Mouse (Mus musculus) cerebellum, postnatal 36 days (tissue): Measurements from ENCODE around the gene Syk.

Source experiments
- DNase-seq, 2 experiments: peaks; one replicate each; pipeline ENCODE4 v3.0.0; 2021 to 2022; ENCODE audit warnings: mixed read lengths in 2 of 2

Gene Syk

DNA sequence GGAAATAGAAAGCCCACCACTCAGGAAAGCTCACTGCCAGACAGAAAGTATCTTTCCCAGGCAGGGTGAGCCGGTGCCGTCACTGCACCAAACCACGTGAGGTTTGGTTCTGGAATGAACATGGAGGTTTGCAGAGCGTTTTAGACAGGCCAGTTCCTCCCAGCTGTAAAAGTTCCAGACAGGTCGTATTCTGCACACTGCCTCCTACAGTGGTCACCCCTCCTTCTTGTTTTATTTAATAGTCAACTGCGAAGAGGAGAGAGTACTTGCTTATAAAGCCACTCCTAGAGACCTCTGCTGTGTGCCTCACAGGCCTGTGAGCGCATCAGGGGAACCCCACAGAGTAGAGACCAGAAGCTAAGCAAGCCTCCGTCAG lies 69.3 kb downstream of the Syk start:
- DNase-seq = no peak

DNA sequence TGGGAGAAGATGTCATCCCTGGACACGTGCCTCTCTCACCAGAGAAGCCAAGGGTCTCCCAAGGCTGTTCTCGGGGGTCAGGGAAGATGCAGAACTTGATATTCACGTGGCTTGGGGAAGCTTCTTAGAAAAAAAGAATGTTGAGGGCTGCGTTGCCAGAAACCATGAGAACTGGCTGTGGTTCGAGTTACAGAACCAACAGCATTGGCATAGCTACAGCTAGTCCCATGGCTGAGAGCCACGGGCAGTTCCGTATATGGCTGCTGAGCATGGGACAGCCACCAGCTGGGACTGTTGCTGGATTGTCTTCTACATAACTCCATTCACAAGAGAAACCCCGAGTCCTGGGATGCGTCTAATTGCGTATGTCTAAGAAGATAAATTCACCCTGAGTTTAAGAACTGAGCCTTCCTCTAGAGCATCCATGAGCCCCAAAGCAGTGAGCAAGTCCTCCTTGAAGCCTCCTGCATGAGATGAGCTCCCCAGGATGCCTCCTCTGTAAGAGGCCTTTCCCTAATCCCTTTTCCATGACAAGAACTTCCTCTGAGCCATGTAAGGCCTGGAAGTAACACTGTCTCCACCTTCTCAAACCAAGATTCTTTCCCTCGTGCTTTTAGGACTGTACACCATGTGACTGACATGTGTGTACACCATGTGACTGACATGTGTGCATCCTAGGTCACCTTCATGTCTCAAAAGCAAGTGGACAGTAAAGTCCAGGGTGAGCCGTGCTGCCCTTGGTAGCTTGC lies 71.3 kb downstream of the Syk start:
- no peak for DNase-seq

DNA sequence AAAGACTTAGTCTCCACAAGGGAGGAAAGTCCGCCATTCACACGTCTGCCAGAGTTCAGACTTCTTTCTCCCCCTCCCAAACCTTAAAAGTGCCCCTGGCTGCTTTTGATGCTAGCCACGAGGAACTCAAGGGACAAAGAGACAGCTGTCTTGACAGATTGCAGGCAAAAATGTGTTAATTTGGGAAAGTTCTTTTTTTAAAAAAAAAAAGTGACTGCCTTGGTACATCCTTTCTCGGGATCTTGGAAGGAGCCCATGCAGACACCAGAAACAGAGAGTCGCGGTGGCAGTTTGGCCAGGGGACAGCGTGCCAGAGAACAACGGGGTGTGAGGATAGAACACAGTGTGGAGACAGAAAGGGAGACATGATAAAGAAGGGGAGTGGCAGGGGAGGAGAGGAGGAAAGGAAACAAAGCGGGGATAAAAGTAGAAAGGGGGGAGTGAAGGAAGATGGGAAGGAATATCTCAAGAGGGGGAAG lies 71.9 kb downstream of the Syk start:
- no peak for DNase-seq

DNA sequence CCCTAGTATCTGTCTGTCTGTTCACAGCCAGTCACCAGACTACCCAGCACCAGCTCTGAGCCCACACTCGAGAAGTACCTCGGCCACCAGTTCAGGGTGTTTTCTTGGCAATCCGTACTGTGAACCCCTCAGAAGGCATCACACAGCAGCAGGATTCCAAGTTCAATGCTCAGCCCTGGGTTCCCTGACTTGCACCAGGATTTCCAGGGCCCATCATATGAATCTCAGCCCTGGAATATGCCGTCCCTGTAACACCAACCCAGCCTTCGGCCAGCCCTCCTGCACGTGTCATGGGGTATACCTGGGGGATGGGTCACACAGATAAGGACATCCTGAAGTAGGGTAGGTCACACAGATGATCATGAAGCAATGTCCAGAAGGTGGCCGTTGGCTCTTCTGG lies 75.0 kb downstream of the Syk start:
- DNase-seq = no peak

DNA sequence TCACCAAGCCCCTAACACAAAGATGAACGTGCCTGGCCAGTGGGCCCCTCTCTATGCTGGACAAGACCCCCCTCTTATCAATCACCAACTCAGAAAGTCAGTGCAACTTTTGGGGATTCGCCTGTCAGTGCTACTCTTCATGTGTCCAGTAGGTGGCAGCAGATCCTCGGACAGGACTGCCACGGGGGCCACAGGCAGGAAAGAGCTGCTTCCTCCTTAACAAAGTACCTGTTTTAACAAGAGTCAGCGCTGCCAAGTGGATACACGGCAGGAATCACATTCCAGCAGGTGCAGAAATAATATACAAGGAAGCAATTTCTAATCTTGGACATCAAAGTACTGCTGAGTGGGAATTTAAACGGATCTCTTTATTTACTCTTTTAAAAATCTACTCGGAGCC lies 75.5 kb downstream of the Syk start:
- DNase-seq = peak; percentile 35 to 57

DNA sequence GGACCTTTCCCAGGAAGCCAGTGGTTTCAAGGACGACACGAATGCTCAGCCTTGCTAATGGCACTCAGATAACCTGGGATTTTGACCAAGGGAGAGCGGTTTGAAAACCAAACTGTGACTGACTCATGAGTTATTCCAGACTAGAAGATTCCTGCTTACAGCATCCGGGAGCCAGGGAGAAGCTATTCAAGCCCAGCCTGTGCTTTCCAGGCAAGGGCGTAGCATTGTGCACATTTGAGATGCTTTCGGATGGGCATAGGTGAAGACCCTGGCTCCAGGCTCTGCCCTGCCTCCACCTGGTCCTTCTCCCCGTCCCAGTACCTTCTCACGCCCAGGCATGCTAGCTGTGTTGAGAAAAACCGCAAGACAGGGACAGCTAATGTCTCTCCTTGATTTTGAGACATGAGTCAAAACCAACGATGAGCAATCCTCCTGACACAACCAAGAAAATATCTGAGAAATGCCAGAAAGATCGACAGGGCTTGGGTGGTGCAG lies 76.2 kb downstream of the Syk start:
- no peak for DNase-seq

DNA sequence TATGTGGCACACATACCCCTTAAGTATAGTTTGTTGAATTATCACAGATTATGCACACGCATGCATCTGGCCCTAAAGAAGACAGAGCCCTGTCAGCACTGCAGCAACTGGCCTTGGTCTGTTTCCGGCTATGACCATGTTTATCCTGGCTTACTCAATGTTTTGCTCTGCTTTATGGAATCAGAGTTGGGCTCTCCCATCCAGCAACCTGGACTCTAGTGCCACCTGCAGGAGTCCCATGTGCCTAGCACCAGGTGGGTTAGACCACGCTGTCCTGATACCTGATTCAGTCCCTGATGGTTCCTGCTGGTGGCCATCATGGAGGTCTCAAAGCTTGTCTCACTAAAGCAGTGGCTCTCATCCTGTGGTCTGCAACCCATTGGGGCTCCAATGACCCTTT lies 86.9 kb downstream of the Syk start:
- DNase-seq = no peak

DNA sequence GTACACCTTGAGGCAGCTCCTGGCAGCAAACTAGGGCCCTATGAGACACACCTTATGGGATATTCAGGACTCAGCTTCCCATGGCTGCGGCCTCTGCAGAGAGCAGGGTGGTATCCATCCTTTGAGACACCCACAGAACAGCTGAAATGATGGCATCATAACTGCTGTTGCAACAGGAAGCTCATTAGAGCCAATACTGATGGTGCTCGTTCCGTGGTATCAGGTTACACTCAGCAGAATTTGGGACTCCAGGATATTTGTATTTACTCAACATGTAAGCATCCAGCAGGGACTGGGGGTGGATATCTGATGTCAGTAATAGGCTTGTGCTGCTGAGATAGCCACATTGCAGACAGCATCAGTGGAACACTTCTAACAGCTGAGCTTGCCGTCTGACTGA lies 90.3 kb downstream of the Syk start:
- DNase-seq = no peak

DNA sequence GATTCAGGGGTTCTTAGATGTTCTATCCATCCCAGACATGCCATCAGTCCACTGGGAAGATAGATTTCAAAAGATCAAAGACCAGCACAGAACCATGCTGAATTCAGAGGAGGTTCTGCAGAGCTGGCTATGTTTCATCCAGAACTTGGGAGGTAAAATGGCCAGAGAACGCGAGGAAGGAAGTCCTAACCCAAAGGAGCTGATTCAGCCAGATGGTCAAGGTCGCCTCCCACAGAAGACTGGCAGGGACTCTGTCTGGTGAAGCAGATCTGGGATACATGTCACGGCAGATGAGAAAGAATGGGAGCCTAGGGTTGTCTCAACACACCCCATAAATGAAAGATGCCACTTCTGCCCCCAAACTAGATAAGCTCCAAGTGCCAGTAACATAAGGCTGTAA lies 90.9 kb downstream of the Syk start:
- no peak for DNase-seq

DNA sequence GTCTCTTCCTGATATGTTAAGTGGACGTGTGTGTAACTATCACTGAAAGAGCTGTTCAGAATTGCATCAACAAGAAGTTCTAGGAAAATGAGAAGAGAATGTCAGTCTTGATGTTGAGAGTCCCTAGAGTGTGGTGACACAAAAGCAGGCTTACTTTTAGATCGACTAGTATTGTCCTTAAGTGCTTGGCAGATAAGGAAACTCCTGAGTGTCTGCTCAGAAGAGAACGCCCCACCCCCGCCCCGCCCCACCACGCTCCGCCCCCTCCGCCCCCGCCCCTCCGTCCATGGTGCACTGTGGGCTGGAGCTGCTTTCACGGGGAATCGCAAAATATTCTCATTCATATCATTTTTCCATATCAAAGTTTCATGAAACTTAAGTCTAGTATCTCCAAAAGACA lies 91.9 kb downstream of the Syk start:
- no peak for DNase-seq

DNA sequence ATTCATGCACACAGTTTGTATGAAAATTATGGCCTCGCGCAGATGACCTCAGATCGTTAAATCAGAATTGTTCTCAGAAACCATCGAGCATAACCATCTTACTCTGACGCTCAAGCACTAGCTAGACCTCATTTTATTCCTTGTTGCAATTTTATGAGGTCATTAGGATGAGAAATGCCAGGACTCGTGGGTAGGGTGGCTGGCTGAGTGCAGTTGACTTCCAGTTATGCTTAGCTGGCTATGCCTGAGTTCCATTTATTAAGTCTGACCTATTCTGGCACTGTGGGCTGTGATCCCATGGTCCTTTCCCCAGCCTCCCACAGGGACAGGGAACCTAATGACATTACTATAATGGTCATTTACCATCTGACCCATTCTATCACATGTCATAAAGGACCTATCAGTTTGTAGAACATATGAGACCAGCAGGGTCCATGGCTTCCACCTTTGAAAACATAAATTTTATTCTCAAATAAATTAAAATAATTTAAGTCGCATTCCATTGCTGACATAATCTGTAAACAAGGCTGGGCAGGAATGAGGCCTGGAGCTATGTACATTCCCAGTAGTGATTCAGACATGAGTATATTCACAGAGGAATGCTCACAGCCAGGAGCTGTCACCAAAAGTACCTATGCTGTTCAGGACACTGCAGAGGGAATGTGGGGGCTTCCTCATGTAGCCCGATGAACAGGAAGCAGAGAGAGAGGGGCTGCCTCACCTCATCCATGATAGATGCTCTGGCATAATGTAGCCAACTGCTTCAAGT lies 92.7 kb downstream of the Syk start:
- DNase-seq = no peak

DNA sequence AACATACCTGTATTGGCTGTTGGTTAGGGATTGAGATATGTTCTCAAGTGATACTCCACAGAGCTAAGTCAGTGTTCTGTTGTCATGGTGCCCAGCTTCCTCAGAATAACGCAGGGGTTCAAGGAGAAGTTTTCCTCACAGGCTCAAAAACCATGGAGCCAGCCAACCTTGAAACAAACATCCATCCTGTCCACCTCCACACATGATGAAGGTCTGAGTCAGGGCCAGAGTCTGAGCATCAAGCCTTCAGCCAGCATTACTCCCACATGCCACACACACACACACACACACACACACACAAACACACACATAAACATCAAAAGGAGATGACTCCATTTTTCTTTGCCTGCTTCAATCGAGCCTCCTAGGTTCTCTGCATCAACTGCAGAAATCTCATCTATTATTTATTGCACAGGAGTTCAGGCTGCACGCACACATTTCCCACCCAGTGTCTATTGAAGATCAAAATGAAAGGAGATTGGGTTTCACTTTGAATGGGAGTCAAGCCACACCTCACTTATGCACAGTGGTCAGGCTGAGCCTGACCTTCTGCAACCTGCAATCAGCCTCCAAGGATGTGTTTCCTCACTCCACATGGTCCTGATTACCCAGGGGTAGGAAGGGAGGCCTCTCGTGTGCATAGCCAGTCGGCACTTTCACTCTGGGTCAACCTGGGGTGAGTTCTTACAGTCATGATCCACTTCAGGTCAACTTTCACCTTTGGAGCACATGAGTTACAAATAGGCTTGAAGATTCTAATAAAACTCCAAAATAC lies 93.9 kb downstream of the Syk start:
- no peak for DNase-seq

DNA sequence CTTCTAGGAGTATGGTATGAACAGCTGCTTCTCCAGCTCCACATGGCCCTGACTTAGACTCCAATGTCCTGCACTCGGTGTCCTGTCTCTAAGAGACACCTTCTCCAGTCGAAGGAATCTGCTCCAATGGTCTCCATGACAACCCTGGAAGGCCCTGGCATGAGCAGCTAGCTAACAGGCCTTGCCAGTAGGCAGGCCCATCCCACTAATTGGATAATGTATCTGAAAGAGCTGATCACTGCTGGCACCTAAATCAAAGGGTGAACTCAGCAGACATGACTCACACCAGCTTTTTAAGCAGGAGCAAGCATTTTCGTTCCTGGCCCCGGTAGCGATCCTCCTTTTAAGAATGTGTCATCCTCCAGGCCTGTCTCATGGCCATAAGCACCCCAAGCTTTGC lies 96.9 kb downstream of the Syk start:
- no peak for DNase-seq

DNA sequence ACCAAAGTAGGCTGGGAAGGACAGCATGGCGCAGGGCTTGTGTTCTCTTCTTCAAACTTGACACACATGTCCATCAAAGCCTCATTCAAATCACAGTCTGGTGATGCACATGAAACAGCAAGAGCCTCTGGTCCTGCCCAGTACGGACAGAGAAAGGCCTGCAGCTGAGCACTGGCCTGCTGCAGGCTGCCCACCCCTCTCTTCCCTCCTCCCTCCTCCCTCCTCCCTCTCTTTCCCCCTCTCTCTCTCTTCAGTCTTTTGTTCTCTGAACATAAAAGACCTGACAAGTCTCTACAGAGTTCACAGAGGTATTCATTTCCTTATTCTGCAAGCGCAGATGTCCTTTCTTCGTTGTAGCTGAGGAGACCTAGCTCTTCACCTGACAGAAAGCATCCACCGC lies 99.1 kb downstream of the Syk start:
- DNase-seq = no peak

DNA sequence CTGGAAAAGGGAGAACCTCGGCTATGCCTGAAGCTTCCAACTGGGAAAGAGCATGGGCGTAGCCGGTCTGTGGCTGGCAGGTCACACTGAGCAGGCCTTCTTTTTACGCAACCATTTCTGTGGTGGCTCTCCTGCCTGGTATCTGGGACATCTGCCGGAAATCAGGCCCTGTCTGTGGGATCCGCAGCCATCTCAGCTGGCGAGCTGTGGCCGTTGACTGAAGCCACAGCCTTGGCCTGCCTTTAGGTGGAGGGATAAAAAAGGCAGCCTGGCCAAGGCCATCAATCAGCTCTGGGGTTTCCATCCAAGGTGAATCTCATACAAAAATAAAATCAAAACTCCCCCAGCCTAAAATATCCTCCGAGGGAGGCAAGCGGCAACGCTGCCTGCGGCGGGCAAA lies 107.5 kb downstream of the Syk start:
- DNase-seq = peak; percentile 2 to 14

DNA sequence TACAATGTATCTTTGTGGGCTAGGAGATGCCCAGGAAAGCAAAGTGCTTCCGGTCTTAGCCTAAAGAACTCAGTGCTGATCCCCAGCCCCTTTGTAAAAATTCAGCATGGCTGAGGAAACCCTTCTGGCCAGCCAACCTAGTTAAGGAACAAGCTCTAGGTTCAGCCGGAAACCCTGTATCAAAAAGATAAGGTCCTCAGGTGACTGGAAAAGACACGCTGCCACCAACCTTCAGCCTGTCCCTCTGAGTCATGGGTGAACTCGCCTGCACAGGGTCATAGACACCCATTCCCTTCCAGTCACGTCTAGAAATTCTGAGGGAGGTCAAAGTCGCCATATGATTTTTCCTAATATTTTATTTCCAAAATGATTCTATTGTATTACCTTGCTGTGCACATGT lies 109.3 kb downstream of the Syk start:
- no peak for DNase-seq

DNA sequence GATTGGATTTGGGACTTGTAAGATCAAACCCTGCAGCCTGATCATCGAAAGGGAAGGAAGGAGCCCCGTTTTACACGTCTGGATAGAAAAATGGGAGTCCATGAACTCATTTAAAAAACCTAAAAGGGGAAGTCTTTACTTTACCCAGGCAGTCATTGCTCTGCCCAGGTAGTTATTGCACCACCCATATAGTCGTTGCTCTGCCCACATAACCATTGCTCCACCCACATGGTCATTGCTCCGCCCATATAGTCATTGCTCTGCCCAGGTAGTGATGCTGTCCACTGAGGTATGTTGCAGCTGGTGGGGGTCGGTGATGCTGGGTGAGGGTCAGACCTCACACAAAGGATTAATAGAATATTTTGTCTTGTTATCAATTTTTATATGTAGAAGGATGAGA lies 111.9 kb downstream of the Syk start:
- no peak for DNase-seq
